Mouse (Mus musculus) embryonic stem cell, embryonic (primary cell): ENCODE results near the gene Zxdc.

Source experiments
- CTCF ChIA-PET, 4 experiments: fragments of 300-600 bp in 2 of 4; fragments of 350-600 bp in 2 of 4; sonication (Branson Sonifier 250); formaldehyde crosslinking; loops; one replicate each; lab custom pipeline; 2022; ENCODE audit warnings: inconsistent platforms in 2 of 4; lab: Charles Lee
- POLR2A ChIA-PET, 4 experiments: fragments of 300-600 bp in 2 of 4; fragments of 350-600 bp in 2 of 4; sonication (Branson Sonifier 250); formaldehyde crosslinking; loops; one replicate each; lab custom pipeline; 2022; ENCODE audit warnings: antibody characterized with exemption in 4 of 4, inconsistent platforms in 1 of 4; lab: Charles Lee

The Zxdc gene

GRCm38 (mm10) chr6:90426003-90426402 lies 56.7 kb downstream of the Zxdc start:
- ChIA-PET POLR2A (interaction anchor here in 3 of 4 experiments (0.7 to 1.7 kb wide), 5 partner anchors 9 to 113 kb away, joined by 3 to 4 read pairs (median 3); no protein-coding TSS in a partner anchor), CTCF (no interaction called here)

- ChIA-PET POLR2A (interaction anchor here (0.5 to 2.4 kb wide), 28 partner anchors 14 to 1360 kb away, joined by 3 to 10 read pairs (median 3); no protein-coding TSS in a partner anchor), CTCF (interaction anchor here (0.6 to 2.3 kb wide), 52 partner anchors 8 to 784 kb away, joined by 3 to 13 read pairs (median 4); partner anchors contain the start of genes Slc41a3 (in 1 of the 4) and Txnrd3 (in 1 of the 4))
Measured at GRCm38 (mm10) chr6:90428380-90428974, 59.2 kb downstream of the Zxdc start, which contains the start of gene Cfap100. Gene Cfap100, minus strand, starts transcription at chr6:90428797.

GRCm38 (mm10) chr6:90429911-90430310 lies 60.6 kb downstream of the Zxdc start:
- ChIA-PET POLR2A (interaction anchor here in 3 of 4 experiments (0.7 to 1.2 kb wide), 6 partner anchors 23 to 109 kb away, joined by 3 to 9 read pairs (median 3); partner anchors contain the start of gene Zxdc (in 1 of the 3)), CTCF (interaction anchor here in 2 of 4 experiments (0.6 to 1.0 kb wide), 2 partner anchors 10 to 120 kb away, joined by 3 to 5 read pairs; no protein-coding TSS in a partner anchor)

GRCm38 (mm10) chr6:90431487-90431886 lies 62.2 kb downstream of the Zxdc start:
- CTCF ChIA-PET = interaction anchor here in 3 of 4 experiments (0.5 to 2.4 kb wide), 10 partner anchors 9 to 752 kb away, joined by 3 to 16 read pairs (median 4); no protein-coding TSS in a partner anchor
- POLR2A ChIA-PET = interaction anchor here in 2 of 4 experiments (0.8 to 1.7 kb wide), 5 partner anchors 9 to 46 kb away, joined by 3 to 10 read pairs (median 3); no protein-coding TSS in a partner anchor

GRCm38 (mm10) chr6:90434687-90435086 lies 65.4 kb downstream of the Zxdc start:
- ChIA-PET CTCF (interaction anchor here (0.6 to 2.2 kb wide), 62 partner anchors 8 to 1282 kb away, joined by 3 to 16 read pairs (median 4); partner anchors contain the start of genes Chst13 (in 1 of the 4), Iqsec1 (in 1 of the 4) and Zxdc (in 1 of the 4)), POLR2A (interaction anchor here in 3 of 4 experiments (0.6 to 3.6 kb wide), 40 partner anchors 9 to 1967 kb away, joined by 3 to 22 read pairs (median 4); partner anchors contain the start of gene Iqsec1 (in 1 of the 3))

GRCm38 (mm10) chr6:90435195-90435618 lies 65.9 kb downstream of the Zxdc start:
- POLR2A ChIA-PET = interaction anchor here in 3 of 4 experiments (0.6 to 3.6 kb wide), 51 partner anchors 9 to 1968 kb away, joined by 3 to 22 read pairs (median 4); partner anchors contain the start of gene Iqsec1 (in 1 of the 3)

GRCm38 (mm10) chr6:90436192-90436907 lies 67.1 kb downstream of the Zxdc start:
- ChIA-PET CTCF (interaction anchor here in 3 of 4 experiments (0.7 to 2.1 kb wide), 7 partner anchors 10 to 171 kb away, joined by 3 to 15 read pairs (median 6); no protein-coding TSS in a partner anchor), POLR2A (interaction anchor here in 3 of 4 experiments (0.8 to 3.6 kb wide), 21 partner anchors 9 to 125 kb away, joined by 3 to 22 read pairs (median 5); partner anchors contain the start of gene Aldh1l1 (in 1 of the 3))

More at GRCm38 (mm10) chr6:90435195-90435618, 65.9 kb downstream of the Zxdc start:
- CTCF ChIA-PET = interaction anchor here (0.5 to 2.2 kb wide), 76 partner anchors 9 to 1282 kb away, joined by 3 to 16 read pairs (median 4); partner anchors contain the start of genes Chst13 (in 1 of the 4), Iqsec1 (in 1 of the 4) and Zxdc (in 1 of the 4)

GRCm38 (mm10) chr6:90437041-90437440 lies 67.7 kb downstream of the Zxdc start:
- POLR2A ChIA-PET = interaction anchor here in 3 of 4 experiments (0.8 to 3.6 kb wide), 19 partner anchors 8 to 124 kb away, joined by 3 to 22 read pairs (median 4); partner anchors contain the start of gene Aldh1l1 (in 1 of the 3)

GRCm38 (mm10) chr6:90446883-90447282 lies 77.6 kb downstream of the Zxdc start:
- ChIA-PET POLR2A (interaction anchor here in 3 of 4 experiments (1.0 to 1.8 kb wide), 7 partner anchors 10 to 103 kb away, joined by 3 to 7 read pairs (median 5); no protein-coding TSS in a partner anchor), CTCF (interaction anchor here in 2 of 4 experiments (0.6 to 2.3 kb wide), 5 partner anchors 9 to 19 kb away, joined by 3 to 10 read pairs (median 4); partner anchors contain the start of gene Cfap100 (in 1 of the 2))

More at GRCm38 (mm10) chr6:90437041-90437440, 67.7 kb downstream of the Zxdc start:
- CTCF ChIA-PET = interaction anchor here in 3 of 4 experiments (0.6 to 2.0 kb wide), 5 partner anchors 9 to 98 kb away, joined by 3 to 6 read pairs (median 5); partner anchors contain the start of gene Cfap100 (in 1 of the 3)

GRCm38 (mm10) chr6:90450179-90450578 lies 80.9 kb downstream of the Zxdc start:
- POLR2A ChIA-PET = interaction anchor here in 3 of 4 experiments (0.6 to 9.8 kb wide), 18 partner anchors 11 to 111 kb away, joined by 3 to 134 read pairs (median 5); partner anchors contain the start of genes Cfap100 (in 1 of the 3) and Klf15 (in 1 of the 3)
- CTCF ChIA-PET = interaction anchor here (0.6 to 2.5 kb wide), 22 partner anchors 10 to 157 kb away, joined by 3 to 13 read pairs (median 4); partner anchors contain the start of genes Cfap100 (in 1 of the 4) and Klf15 (in 1 of the 4)

- CTCF ChIA-PET = interaction anchor here (0.5 to 2.5 kb wide), 17 partner anchors 9 to 156 kb away, joined by 3 to 13 read pairs (median 4); partner anchors contain the start of genes Aldh1l1 (in 1 of the 4) and Cfap100 (in 1 of the 4)
- POLR2A ChIA-PET = interaction anchor here in 3 of 4 experiments (0.6 to 9.8 kb wide), 18 partner anchors 9 to 111 kb away, joined by 3 to 134 read pairs (median 4); partner anchors contain the start of genes Cfap100 (in 1 of the 3) and Klf15 (in 1 of the 3)
Measured at GRCm38 (mm10) chr6:90450697-90451096, 81.4 kb downstream of the Zxdc start.

GRCm38 (mm10) chr6:90451512-90451911 lies 82.2 kb downstream of the Zxdc start:
- POLR2A ChIA-PET = interaction anchor here in 3 of 4 experiments (0.6 to 9.8 kb wide), 24 partner anchors 10 to 110 kb away, joined by 3 to 134 read pairs (median 6); partner anchors contain the start of genes Cfap100 (in 1 of the 3) and Klf15 (in 1 of the 3)
- CTCF ChIA-PET = interaction anchor here in 3 of 4 experiments (0.6 to 2.5 kb wide), 11 partner anchors 9 to 286 kb away, joined by 3 to 13 read pairs (median 5); partner anchors contain the start of gene Cfap100 (in 1 of the 3)

- POLR2A ChIA-PET = interaction anchor here in 3 of 4 experiments (0.6 to 9.8 kb wide), 39 partner anchors 8 to 108 kb away, joined by 3 to 134 read pairs (median 4); partner anchors contain the start of genes Cfap100 (in 3 of the 3), Klf15 (in 2 of the 3) and Zxdc (in 1 of the 3)
- CTCF ChIA-PET = interaction anchor here in 2 of 4 experiments (0.6 to 1.9 kb wide), 5 partner anchors 24 to 539 kb away, joined by 3 to 5 read pairs (median 3); partner anchors contain the start of gene Cfap100 (in 1 of the 2)
Measured at GRCm38 (mm10) chr6:90452603-90453002, 83.3 kb downstream of the Zxdc start.
